Mouse (Mus musculus) lung, postnatal 25 days (tissue): ENCODE results near the gene Guk1.
"Not testable (repeated sequence)": the region's sequence is repeated elsewhere in the genome, so short reads cannot be mapped to it uniquely, and the experiment has no call there.

ENCODE experiments used
- DNase-seq: peaks from one replicate; pipeline ENCODE4 v3.0.0; 2022; ENCODE audit warnings: low spot score

The Guk1 gene

DNA sequence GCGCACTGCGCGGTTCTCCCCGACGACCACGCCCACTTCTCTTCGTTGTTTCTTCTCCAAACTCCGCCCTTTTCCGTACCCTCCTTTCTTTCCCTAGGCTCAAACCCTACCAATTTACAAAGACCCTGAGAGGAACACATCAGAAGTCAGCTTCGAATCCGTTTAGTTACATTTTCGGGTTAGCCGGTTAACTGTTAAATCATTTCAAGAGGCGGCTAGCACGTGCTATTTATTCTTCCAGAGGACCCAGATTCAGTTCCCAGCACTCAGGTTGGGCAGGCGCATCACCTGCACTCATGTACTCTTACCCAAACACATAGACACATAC, at the start of gene Guk1:
Gene Guk1, minus strand, starts transcription at position 154 of the 328 bp plus-strand sequence.
- no peak for DNase-seq

DNA sequence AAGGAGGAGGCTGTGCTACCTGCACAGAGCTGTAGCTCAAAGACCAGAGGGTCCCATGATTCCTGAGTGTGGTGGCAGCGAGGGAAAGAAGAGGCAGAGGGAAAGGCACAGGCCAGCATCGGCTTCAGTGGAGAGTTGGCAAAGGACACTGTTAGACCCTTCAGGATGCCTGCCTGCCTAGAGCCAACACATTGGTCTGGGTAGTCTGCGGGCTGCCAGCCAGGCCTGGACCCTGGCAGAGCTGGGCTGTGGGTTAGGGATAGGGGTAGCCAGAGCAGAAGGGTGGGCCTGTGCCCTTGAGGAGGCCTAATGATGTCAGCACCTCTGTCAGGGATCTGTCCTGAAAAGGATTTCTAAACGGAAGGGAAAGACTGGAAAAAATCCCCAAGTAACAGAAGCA, 47.8 kb upstream of the Guk1 start:
- DNase-seq = no peak

DNA sequence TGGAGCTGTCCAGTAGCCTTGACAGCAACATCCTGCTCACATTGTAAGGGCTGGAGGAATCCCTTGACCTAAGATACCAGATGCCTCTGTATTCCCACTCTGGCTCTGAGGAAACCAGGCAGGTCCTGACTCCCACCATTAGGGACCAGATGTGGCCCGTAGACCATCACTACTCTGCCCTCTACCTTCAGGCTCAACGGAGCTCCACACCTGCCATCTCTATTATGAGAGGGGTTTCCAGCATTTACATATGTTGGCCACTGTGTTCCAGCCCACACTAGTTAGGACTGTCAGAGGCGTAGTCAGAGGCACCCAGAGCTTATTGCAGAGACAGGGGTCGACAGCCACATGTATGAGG, 47.4 kb upstream of the Guk1 start:
- DNase-seq = no peak

DNA sequence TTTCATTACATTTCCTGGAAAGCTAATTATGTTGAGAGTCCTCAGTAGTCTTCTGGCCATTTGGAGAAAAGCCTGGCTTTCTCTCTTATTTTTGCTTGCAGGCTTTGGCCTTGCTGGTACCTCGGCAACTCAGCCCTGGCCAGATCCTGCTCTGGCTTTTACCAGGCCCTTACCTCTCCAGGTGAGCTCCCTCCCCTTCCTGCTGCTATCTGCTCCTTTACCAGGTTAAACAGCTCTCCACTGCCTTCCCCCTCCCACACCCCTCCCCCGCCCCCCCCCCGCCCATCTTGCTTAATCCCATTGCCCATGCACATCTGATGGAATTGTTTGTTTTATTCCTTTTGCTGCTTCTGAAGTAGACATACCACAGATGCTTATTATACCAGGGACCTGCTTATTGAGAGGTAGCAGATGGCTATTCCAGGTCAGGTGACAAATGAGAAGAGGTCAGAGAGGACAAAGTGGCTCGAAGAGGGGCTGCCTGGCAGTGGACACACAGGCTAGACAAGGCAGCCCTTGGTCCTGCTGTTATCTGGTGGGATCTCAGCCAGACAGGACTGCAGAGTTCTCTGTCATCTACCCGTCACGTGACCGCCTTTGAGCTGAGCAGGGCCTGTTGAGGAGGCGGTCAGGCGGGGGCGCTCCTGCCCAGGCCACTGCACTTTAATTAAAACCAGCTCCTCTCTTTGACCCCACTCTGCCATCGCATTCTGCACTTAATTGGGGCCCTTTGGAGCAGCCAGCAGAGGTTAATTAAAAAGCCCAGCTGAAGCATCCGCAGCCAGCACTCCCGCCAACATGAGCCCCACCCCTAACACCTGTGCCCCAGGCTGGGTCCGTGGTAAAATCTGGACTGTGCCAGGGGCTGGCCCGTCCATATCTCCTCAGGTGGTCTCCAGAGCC, 46.8 kb upstream of the Guk1 start:
- DNase-seq = peak; percentile 92

DNA sequence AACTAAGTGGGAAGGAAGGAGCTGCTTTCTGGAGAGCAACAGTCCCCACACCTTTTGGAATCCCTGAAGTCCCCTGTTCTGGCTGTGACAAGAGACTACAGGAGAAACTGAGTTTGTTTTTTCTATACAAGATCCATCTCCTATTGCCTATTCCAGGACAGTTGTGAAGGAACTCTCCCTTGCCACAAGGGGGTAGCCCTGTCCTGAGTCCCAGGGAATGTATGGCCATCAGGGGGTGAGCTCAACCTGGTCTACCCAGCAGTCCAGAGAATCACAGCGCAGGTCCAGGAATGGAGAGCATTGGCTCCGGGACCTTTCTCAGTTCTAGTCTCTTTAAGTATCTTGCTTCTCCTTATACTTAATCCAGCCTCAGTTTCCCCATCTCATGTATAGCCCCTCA, 40.8 kb upstream of the Guk1 start:
- DNase-seq = no peak

DNA sequence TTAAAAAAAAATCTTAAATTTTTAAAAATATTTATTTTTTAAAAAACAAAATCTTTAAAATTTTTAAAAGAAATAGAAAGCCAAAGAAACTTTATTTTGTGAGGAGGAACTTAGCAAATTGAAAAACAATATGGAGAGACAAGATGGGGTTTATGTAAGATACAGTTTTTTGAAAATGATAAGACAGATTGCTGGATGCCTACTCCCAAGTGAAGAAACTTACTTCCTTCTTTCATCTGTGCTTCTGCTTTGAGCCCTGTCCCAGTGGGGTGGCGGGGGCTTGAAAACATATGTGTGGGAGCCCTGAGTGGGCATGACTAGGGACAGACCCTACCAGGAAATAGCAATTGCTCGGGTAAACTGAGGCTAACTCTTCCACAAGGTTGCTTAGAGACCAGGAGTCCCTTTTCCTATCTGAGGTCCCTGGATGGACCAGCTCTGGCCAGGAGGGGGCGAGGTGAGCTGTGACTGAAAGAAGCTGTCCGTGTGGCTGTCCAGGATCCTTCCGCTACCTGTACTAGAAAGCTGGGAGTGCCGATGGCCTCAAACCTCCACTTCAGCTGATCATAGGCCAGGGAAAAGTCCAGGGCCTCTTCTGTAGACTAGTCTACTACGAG, 38.2 kb upstream of the Guk1 start:
- peak; percentile 77 for DNase-seq

DNA sequence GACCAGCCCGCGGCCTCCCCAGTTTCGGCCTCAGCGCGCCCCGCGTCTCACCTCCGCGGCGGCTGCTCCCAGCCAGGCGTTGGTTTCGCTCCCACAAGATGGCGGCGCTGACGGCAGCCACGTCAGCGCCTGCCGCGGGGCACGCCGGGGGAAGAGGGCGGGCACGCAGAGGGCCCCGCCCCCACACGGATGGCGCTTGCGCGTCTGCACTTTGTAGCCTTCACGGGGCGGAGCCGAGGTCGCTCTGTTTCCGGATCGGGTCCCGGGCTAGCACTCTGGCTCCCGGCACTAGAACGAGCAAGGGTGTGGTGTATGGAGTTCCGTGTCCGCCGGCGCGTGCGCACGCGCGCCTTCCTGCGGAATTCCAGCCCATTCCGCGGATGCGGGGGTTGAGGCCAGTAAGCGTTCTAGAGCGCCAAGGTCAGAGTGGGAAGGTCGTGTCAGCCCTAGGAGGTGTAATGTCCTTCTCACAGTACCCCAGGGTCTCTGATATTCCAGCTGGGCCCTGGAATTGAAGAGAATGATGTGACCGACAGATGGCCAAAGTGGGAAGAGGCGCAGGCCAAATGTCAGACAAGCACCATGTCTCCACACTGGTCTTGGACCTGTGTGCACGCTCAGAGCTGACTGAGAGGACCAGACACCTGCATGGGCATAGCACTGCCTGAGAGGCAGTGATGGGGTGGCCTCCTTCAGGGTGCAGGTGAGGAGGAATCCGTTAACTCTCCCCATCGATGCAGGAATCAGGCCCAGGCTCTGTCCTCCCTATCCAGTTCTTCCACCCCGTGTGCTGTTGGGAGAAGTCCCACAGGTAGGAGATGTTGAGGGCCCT, 36.3 kb upstream of the Guk1 start, which contains the start of gene Arf1:
Gene Arf1, minus strand, starts transcription at position 149 of the 832 bp plus-strand sequence.
- DNase-seq = peak; percentile 97

DNA sequence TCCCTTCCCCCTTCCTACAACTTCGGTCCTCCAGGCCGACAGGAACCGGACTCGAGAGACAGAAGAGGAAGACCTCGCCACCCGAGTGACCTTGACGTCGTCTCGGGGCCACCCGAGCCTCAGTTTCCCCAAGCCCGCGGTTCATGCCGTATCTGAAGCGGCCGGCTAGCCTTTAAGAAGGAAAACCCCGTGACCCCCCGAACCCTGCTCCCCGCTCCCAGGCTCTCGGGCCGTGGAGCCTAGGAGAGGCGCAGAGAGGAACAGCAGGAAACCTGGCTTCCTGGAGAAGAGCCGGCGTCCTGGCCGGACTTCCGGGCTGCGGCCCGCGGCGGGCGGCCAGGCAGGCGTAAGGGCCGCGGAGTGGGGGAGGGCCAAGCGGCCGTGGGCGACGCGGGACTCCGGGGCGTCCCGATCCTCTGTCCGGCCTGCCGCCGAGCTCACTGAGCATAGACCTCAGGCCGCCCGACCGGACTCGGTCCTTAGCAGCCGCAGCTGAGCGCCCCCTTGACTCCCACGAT, 35.7 kb upstream of the Guk1 start:
- DNase-seq = no peak

DNA sequence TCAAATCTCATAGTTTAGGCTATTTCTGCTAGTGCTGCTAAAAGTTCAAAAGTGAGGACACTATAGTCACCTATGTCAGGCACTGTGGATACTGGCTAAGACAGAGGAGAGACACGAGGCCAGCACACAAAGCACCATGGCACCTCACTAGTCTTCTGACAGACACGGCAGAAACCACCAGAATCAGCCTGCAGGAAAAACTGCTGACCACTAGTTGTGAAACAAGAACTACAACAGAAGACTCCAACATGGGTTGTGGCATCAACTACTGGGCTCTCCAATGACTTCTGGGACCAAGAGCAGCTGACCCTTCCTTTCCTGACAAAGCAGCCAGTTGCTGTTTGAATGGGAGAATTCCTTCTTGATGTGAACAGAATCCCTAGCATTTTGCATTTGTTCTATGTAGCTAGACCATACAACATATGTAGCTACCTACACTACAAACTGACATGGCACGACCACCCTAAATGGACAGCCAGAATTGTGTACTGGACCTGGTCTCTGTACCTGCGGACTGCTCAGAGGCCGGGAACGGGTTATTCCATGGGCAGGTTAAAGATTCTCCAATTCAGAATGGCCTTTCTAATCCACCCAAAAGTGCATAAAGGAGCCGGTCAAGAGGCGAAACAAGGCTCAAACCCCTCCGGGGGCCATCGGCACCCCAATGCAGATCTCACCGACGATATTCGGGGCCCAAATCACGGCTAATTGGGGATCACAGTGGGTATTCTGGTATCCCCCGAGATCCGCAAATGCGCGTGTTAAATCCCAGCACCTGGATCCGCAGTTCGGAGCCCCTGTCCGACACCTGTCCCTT, 35.0 kb upstream of the Guk1 start:
- peak; percentile 29 for DNase-seq

DNA sequence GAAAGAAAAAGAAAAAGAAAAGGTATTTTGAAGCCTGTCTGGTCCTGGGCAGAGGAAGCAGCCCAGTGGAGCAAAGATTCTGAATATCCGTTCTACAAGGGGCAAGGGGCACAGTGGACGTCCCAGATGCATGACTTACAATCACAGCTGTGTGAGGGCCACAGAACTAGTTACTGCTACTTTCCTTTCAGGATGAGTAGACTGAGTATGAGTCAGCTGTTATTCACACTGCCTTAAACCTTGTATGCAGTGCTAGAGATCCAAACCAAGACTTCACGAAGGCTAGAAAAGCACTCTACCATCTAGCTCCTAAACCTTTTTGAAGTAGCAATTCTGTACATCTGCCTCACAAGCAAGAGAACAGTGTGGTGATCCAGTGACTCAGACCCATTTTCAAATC, 34.2 kb upstream of the Guk1 start:
- no peak for DNase-seq

DNA sequence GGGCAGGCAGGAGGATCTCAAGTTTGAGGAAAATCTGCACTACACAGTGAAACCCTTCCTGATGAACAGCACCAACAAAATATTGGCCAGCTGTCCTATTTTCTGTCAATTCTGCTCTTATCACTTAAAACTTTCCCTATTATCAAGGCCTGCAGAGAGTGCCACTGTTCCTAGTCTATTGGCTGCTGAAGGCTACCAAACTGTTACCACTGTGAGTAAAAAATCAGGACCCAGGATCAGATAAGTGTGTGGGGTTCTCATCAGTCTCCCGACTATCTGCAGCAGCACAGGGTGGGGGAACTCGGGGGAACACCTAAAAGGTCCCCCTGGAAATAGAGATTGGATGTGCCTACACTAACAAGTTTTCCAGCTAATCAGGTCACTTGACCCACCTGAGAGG, 33.2 kb upstream of the Guk1 start:
- no peak for DNase-seq

DNA sequence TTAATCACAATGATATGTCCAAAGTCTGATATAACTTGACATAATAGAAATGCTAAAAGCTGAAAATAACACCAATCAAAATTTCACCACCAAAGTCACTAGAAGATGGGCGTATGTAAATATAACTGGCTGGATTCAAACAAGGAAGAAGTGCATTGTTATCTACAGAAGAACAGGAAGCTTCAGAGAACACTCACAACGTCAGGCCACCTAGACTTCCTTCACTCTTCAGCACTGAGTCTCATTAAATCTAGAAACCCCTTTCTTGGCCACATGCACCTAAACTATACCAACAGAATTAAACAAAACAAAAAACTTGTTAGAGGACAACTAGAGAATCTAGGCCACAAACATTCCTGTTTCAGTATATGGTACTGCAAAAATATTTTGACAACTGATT, 32.5 kb upstream of the Guk1 start:
- no peak for DNase-seq

DNA sequence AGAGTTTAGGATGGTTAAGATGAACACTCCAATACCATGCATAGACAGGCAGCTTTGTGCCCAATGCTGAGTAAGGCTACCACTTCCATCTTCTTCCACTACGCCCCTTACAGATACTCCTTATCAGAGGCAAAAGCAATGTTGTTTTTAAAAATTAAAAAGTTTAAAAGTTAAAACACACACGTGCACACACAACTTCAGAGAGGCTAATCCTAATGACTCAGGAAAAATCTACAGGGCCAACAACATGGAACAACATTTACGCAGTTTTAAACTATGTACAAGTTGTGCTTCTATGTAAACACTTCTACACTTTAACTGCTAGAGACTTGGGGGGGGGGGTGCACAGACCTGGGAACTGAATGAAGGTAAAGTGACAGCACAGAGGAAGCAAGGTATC, 32.0 kb upstream of the Guk1 start:
- DNase-seq = no peak

DNA sequence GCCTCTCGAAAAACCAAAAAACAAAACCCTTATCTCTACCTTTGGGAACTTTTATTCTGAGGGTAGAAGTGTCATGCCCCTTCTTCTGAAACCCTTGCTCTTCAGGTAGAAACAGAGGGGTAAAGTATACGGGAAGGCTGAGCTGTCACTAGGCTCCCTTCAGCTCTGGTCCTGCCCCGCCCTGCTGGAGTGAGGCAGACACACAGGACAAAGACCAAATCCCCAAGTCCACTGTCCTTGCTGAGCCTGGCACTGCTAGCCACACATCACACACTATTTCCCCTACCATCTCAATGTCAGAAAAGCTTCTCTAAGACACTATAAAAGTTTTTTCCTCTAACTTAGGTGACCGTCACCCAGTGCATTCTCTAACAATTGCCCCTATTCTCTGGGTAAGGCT, 30.3 kb upstream of the Guk1 start:
- DNase-seq = no peak

DNA sequence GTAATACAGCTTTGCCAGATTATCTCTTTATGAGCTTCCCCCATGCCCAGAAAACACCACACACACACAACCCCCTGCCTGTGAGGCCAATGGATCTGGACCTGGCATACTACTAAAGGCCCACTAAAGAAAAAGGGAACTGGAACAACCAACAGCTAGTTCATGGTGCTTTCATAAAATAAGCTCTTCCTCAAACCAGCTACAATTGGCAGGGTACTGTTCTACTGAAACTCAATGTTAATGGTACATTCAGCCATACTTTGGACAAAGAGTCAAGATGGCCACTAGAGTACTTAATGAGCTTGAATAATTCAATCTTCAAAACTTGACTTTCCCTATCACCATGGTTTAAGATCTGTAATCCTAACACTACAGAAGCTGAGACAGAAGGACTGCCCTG, 29.6 kb upstream of the Guk1 start:
- no peak for DNase-seq

DNA sequence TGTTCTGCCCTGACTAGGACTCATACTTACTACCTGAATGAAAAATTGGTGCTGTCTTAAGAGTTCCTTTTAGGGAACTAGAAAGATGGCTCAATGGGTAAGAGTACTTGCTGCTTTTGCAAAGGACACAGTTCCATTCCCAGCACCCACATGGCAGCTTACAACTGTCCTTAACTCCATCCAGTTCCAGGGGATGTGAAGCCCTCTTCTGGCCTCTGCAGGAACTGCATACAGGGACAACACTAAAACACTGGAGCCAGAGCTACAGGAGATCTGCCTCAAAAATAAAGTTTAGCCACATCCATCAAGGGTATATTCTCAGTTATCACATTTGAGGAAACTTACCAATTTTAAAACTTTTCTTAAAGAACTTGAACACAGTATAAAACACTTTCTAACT, 27.1 kb upstream of the Guk1 start:
- no peak for DNase-seq

DNA sequence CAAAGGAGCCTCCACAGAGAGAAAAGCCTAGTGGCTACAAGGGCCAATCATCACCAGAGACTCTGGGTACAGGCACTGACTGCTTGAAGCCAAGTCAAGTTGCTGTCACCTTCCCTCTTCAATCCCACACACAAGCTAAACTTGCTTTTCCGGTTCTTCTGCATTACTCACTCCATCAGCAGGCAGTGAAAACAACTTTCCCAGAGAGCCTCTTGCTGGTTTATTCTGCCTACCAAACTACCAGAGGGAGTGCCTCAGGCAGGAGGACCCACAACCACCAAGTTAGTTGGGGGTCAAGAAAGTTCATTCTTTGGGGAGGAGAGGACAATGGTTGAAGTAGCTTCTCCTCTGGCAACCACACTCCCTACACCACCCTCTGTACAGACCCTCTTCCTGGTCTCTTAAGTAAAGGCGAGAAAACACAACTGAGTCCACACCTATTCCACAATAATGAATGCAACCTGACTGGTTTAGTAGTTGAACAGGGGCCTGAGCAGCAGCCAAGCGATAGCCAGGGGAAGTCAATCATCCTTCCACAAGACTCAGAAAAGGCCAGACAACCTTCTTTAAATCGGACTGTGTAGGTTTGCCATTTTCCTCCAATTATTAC, 26.5 kb upstream of the Guk1 start:
- peak; percentile 89 for DNase-seq

DNA sequence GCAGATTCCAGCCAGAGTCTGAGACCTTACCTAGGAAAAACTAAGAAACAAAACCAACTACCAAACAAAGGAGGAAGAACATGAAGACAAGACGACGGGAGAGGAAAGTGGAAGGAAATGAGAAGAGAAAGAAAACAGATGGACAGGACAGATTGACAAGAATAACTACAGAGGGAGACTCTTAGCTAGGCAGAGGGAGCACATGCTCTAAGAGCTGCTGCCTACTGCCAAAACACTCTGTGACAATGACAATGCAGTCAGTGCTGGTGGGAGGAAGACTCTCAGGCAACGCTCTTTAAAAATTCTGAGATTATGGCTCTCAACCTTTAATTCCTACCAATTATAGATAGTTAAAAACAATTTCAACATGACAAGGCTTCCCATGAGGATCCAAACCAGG, 24.9 kb upstream of the Guk1 start:
- no peak for DNase-seq

DNA sequence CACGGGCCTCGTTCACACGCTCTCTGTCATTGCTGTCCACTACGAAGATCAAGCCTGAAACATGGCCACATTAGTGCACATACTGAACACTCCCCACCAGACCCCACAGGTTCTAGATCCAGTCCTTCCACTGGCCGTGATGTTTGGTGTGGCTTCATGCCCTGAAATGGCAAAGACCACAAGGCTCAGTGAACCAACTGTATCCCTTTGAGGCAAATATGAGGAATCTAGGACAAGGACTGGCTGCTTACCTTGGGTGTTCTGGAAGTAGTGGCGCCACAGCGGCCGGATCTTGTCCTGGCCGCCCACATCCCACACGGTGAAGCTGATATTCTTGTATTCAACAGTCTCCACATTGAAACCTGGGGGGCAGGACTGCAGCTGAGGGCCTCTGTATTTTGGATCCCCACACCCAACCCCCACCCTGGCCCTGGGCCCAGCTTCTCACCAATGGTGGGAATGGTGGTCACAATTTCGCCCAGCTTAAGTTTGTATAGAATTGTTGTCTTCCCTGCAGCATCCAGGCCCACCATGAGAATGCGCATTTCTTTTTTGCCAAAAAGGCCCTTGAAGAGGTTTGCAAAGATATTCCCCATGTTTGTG, 21.0 kb upstream of the Guk1 start:
- DNase-seq = no peak

DNA sequence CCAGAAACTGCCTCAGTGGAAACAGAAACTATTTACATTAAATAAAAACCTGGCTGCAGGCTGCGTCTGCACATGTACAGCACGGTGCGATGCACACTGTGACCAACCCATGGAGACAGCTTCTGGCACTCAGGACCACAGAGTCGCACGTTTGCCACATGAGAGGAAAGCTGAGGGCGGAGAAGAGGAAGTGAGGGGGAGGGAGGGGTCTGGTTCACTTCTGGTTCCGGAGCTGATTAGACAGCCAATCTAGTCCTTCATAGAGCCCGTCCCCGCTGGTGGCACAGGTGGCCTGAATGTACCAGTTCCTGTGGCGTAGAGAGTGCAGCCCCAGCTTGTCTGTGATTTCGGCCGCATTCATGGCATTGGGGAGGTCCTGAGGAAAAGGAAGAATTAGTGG, 20.3 kb upstream of the Guk1 start:
- not testable (repeated sequence) for DNase-seq

DNA sequence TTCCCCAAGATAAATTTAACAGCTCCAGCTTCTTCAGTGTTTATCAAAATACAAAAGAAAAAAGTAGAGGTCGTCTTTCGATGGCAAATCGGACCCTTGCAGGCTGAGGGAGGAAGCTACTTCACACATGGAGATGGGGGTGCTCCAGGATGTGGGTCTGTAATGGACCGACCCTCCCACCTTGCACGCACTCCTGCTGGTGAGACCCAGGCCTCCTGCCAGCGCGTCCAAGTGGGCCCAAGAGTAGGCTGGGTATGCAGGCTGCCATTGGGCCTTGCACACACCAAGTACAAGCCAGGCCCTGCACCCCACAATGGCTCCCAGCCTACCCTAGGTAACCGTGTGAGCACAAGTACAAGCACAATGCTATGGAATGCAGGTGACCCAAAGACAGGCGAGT, 19.5 kb upstream of the Guk1 start:
- not testable (repeated sequence) for DNase-seq
